Mouse (Mus musculus) adrenal gland, adult 18-20 months (tissue): ENCODE measurements around the gene Nek6. TPM values are rescaled to one million over a fixed set of nuclear protein-coding genes. Genes with fewer than 3 reads are reported as not detected.

Experiments
- DNase-seq, 2 experiments: peaks; one replicate each; pipeline ENCODE4 v3.0.0; 2021 to 2022; ENCODE audit warnings: low spot score in 2 of 2
- total RNA-seq, 2 experiments: library from RNA; stranded (reverse); gene quantifications; 1 replicate in 1 of 2; 2 replicates in 1 of 2; pipeline ENCODE4 v1.2.3; 2021

Nek6 gene
- total RNA-seq, 2 experiments from 2014 or later: 15.9 to 18.6 TPM

GRCm38 (mm10) chr2:38571971-38572601, 60.6 kb downstream of the Nek6 start:
- no peak for DNase-seq

DNA sequence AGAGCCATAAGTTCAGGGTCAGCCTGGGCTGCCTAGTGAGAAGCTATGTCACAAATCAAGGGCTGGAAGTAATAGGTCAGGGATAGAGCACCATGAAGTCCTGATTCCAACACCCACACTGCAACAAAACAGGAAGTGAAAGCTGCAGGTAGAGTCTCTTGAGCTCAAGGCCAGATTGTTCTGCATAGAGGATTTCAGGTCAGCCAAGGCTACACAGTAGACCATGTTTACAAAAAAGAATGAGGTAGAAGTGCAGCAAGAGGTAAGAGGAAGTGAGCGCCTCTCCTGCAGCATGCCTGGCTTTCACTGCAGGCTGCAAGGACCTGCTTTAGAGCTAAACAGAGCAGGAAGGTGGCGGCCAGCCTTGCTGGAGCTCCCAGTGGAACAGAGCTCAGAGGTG, 63.3 kb downstream of the Nek6 start:
- no peak for DNase-seq

DNA sequence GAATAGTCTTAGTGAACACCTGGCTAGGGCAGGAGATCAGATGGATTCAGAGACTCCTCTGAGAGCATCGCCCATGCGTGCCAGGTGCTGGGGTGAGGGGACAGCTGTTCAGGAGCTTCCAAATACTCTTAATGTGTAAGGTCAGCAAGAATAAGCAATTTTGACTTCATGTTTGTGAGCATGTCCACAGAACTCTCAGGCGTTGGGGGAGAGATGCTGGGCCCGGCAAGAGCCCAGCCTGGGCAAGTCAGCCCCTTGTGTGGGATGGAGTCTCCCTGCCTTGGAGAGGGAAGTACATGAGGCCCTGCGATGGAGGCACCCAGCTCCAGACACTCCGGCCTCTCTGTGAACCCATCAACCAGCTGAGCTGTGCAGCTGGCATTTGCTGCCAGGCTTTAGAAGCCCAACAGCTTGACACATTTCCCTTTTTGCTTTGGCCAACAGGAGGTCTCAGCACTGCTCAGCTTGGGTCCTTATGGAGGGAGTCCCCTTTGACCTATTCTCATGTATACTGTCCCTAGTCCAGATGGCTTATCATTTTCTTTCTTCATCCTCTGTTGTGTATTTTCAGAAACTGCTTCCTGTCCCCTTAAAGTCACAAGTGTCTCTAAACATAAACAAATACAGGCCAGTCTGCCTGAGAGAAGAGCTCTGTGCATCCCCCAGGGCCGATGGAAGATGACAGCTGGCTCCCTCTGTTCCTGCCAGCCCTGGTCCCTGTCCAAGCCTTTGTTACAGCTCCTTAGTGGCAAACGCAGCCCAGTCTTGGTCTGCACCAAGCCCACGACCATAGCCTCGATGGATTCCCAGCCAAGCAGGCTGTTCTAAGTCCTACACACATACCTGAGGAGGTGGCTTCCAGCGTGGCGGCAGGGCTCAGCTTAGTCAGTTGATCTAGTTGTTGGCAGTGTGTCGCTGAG, 67.4 kb downstream of the Nek6 start:
- DNase-seq: no peak

DNA sequence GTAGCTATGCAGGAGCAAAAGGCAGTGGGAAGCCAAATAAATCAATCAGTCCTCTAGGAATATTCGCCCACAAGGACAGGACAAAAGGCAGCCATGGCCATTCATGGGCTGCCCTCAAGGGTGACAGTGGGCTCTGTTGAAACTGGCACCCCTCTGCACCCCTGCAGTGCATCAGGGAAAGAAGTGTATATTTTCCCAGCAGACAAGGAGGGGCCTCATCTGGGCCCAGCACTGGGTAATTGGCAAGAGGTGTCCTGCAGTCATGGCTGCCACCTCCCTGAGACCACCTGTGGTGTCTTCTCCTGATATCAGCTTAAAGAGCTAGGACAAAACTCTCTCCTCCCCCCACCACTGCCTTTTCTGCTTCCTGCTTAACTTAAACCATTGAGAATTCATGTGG, 68.1 kb downstream of the Nek6 start:
- no peak for DNase-seq

- no peak for DNase-seq
Measured at GRCm38 (mm10) chr2:38583982-38584381, 72.5 kb downstream of the Nek6 start.

- DNase-seq: no peak
Measured at GRCm38 (mm10) chr2:38584514-38585378, 73.3 kb downstream of the Nek6 start.

DNA sequence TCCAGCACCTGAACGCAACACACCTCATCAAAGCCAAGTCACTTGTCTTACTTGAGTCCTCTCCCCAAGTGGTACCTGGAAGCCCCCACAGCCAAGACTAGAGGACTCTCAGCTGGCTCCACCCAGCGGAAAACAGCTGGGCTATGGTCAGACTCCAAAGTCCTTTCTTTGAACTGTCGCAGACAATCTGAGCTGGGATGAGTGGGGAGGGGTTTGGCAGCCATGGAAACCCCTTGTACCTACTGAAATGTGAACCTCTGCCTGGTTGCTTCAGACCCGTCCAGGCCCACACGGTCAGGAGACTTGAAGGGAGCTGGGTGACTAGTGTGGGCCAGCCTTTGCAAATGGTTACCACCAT, 73.9 kb downstream of the Nek6 start:
- DNase-seq: no peak

- DNase-seq: no peak
Measured at GRCm38 (mm10) chr2:38586733-38587132, 75.3 kb downstream of the Nek6 start.

GRCm38 (mm10) chr2:38591751-38592459, 80.5 kb downstream of the Nek6 start:
- DNase-seq: no peak

DNA sequence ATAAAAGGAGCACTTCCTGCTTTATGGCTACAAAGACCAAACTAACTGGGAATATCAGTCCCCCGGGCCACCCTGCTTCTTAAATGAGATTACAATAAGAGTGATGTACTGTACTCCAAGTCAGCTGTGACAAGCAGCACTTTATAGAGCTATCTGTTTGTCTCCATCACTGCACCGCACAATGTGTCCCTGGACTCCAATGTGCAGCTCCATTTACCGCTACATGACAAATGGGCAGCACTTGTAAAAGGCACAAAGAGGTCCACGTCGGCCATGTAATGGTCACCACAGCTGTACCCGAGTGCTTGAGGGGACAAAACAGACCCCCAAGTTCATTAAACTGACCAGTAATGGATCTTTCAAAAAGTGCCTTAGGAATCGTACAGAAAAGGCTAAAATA, 83.4 kb downstream of the Nek6 start:
- no peak for DNase-seq

GRCm38 (mm10) chr2:38597896-38598295, 86.5 kb downstream of the Nek6 start:
- no peak for DNase-seq

DNA sequence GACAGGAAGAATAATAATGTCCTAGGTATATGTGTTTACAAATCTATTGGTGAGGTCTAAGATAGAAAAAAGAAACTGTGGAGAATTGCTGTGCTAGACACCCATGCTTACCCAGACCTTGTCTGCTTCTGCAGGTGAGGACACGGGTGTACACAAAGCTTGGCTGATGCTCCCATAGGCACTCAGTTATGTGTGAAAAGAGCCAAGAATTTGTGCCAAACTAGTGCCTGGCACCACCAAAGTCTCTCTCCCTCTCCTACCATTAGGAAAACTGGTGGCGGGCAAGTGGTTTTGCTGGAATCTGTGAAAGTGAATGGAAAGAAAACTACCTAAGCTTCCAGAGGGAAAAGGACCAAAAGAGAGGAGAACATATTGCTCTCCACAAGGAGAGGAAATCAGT, 87.0 kb downstream of the Nek6 start:
- no peak for DNase-seq

DNA sequence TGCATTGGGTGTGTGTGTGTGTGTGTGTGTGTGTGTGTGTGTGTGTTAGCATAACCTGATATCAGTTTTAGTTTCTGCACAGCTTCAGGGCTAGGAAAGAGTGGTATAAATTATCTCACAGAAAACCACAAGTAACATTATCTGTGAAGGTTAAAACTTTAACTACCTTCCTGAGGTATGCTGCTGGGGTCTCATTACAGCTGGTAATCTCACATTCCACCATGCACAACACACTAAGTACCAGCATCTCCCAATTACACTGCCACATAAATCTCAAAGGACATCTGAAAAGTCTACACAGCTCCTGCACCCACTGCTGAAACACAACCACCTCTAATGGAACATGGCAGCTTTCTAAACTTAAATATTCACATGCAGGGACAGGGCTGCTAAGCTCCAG, 89.4 kb downstream of the Nek6 start:
- DNase-seq: no peak

- no peak for DNase-seq
Measured at GRCm38 (mm10) chr2:38607716-38608115, 96.3 kb downstream of the Nek6 start.

DNA sequence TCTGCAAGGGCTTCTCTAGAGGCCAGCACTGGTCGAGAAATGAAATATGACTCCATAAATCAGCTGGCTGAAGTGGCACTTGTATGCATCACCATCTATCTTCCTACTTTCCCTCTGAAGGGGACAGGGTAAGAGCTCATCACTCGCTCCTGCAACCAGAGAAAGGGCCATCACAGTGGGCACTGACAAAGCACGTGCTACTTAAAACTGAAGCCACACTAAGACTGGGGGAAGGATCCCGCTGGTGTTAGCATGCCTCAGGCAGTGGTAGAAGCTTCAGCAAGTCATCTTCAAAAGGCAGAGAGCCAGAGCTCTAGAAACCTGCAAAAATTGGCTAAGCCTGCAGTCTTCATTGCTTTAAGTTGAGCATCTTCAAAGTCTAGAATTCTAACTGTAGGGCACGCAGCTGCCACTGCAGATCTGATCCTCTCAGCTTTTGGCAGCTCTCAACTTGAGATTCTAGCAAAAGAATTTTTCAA, 97.4 kb downstream of the Nek6 start:
- no peak for DNase-seq

DNA sequence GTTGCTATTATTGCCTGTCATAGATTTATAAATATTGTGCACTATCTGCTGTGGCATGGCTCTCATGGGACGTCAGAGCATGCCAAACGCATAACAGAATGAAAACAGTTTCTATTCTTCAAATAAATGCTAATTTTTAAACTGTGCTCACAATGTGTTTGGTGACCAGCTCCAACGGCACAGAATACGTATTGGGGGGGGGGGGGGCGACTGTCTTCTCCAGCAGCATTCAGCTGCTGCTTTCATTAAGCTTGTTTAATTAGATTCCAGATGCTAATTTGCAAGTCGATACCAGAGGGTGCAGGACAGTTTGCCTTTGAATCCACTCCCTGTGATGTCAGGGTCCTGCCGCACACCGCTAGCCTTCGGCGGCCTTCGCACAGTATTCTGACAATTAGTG, 97.9 kb downstream of the Nek6 start:
- no peak for DNase-seq

DNA sequence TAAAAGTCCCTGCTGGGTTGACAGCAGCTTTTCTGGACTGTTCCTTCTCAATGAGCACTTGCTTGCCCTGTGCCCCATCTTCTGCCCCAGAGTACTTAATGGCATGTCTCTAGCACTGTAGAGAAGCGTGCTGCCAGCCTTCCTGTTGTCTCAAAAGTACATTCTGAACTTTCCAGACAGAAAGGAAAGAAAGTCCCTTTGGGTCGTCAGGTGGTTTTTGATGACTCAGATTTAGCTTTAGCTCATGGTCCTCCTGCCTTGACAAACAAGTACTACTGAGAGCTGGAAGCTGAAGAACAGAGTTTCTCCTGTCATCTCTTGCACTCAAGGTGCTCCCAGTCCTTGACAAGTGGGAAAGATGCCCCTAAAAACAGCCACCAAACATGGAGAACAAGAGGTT, 98.7 kb downstream of the Nek6 start:
- no peak for DNase-seq

GRCm38 (mm10) chr2:38612596-38612995, 101.2 kb downstream of the Nek6 start:
- DNase-seq: no peak

- DNase-seq: no peak
Measured at GRCm38 (mm10) chr2:38613576-38613975, 102.1 kb downstream of the Nek6 start.

GRCm38 (mm10) chr2:38614437-38614836, 103.0 kb downstream of the Nek6 start:
- DNase-seq: no peak

DNA sequence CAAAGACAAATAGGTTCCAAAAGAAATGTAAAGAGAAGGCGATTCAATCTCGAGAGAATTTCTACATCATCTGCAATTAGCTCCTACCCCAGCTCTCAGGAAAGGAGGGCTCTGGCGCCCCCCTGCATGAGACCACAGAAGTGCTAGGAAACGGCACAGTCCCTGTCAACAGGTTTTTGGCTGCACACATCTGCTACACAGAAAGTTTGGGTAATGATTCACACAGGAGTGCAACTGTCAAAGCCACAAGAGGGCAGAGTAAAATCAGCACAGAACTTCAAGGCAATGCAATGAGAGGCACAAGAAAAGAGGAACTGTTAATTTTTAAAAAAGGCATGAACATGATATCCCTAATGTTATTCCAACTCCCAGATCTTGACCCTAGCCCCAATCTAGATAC, 104.6 kb downstream of the Nek6 start:
- no peak for DNase-seq
